Mouse (Mus musculus) common myeloid progenitor, adult 5-6 weeks (primary cell): ENCODE measurements around the gene 2310034G01Rik. TPM values are rescaled to one million over a fixed set of nuclear protein-coding genes. Genes with fewer than 3 reads are reported as not detected.

Experiments
- ATAC-seq: replicated peaks from 2 replicates; pipeline ENCODE4 v1.8.0; 2016; ENCODE audit warnings: low read depth, mild to moderate bottlenecking, moderate TSS enrichment, inconsistent platforms; ENCODE audit not compliant: poor library complexity, severe bottlenecking
- total RNA-seq: library from RNA; stranded (forward); fragments of 200-1000, 187-1606 nt; gene quantifications from 2 replicates; pipeline ENCODE4 v1.2.3, GENCODE M21; 2017

2310034G01Rik gene
- total RNA-seq, 1 experiment from 2014 or later, result 2.5 TPM

DNA sequence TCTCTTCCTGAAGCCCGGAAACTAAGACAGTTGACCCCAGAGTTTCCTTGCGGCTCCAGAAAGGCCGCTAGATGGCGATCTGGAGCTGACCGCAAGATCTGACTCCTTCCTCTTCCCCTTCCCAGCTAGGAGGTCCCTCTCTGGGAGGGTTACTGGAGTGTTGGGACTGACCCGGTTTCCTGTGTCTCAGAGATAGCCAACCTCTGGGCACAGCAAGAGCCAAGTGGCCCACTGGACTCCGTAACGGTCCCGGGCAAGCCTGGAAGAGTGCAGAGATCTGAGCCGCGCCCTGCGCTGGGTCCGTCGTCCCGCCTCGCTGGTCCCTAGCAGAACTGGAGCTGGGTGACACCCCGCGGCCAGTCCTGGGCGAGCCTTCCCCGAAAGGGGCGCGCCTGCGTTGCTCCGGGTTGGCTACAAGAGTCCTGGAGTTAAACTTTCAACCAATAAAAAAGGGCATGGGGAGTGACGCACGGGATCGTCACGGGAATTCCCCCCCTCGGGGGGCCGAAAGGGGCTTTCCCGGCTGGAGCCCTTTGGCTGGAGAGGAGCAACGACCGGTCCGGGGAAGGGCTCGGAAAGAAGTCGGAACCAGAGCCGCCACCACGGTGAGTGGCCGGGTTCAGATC, 45.8 kb downstream of the 2310034G01Rik start, which contains the start of gene Nfkb2:
Nfkb2 (plus strand) TSS at position 105 of the 626 bp plus-strand sequence.
- peak; percentile 70 for ATAC-seq

DNA sequence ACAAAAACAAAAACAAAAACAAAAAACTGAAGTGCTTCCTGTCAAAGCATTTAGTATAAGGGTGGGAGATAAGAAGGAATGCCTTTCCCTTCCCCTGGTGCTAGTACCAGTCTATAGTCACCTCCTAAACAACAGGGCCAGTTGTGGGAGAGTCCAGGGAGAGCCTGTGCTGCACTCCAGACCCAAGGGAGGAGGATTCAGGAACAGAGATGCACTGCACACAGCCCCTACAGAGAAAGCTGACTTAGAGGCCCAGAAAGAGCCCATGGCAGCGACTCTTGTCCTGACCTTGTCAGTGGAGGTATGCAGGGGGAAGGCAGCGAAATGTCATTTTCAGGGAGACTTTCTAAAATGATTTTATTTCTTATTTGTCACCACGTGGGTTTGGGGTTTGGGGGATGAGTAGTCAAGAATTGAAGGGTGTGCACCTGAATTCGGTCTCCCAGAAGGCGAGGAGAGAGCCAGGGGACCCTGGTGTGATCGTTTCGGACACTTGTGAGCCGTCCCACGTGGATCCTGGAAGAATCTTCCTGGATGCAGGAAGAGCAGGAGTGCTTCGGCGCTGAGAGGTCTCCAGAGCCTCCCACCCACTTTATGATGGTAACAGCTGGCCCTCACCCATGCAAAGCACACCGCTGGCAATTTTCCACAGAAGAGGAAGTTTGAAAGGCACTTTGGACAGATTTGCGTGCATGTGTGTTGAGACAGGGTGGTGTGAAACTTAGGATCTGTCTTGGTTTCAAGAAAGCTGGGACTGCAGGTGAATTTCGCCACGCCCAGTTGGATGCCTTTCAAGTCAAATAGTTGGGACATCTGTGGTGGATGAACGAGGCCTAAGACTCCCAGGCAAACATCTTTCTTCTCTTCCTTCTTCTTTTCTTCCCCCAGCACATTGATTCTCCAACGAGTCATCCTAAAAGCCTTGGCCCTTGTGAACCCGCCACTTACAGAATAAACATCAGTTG, 46.6 kb downstream of the 2310034G01Rik start:
- no peak for ATAC-seq

DNA sequence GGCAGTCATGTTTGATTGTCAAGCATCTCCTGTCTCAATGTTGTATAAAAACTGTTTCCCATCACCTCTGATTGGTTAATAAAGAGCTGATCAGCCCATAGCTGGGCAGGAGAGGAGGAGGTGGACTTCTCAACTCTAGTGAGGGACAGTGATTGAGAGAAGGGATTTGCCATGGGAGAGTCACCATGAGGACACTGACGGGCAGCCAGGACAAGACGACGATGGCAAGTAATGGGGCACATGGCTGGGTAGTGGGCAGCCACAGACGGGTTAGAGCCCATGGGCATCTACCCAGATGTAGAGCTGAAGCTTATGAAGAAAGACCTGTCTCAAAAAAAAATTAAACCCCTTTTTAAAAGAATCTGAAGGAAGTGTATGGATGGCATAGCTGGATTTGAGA, 47.6 kb downstream of the 2310034G01Rik start:
- ATAC-seq, result no peak

DNA sequence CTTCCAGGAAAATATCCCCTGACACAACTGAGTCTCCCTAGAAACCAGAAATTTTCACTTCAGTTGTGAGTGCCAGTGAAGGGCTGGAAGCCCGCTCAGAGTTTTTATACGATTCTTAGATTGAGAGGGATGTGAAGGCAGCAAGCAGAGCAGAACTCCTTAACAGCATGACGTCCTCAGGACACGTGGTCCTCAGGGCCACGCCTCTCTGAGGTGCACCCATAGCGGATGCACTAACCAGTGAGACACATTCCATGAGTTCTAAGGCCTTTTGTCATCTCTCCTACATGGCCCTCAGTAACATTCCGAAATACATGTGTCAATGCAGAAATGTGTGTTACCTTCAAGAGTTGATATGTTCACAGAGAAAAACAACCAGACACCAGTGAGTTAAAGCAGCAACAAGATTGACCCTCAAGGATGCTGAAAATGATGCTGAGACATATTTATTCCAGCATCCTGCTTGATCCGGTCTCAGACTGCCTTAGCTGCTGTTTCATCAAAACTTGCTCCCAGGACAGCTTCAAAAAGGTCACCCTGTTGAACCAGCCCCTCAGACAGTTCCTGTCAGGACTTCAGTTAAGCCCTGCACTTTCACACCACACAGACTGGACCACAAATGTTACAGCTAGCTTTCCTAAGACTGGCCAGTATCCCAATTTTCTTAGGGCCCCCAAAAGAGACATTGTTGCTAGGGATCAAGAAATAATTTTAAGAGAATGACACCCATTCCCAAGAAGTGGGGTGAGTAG, 49.6 kb downstream of the 2310034G01Rik start:
- ATAC-seq, result no peak

Other genes with a start within 250 kb of the 2310034G01Rik start
- not detected in 2 replicates for gene Elovl3, start 218.4 kb downstream of the 2310034G01Rik start, total RNA-seq
- gene Pitx3, start 202.0 kb downstream of the 2310034G01Rik start, total RNA-seq, result not detected in 2 replicates
- 23.7 and 38.7 TPM in 2 replicates for gene Gbf1, start 197.8 kb downstream of the 2310034G01Rik start, total RNA-seq
- 7.2 and 8.3 TPM in 2 replicates for gene Nfkb2, start 46.0 kb downstream of the 2310034G01Rik start, total RNA-seq
- 0.69 TPM in 1 of 2 replicates, not detected in the other for gene Psd, start 23.1 kb downstream of the 2310034G01Rik start, total RNA-seq
- gene Fbxl15, start 22.1 kb downstream of the 2310034G01Rik start, total RNA-seq, result 3.3 and 4.3 TPM in 2 replicates
- gene Cuedc2, start 11.6 kb downstream of the 2310034G01Rik start, total RNA-seq, result 143 and 149 TPM in 2 replicates
- gene Mfsd13a, start 9.2 kb downstream of the 2310034G01Rik start, total RNA-seq, result 11.5 and 13.6 TPM in 2 replicates
- gene Actr1a, start 45.4 kb upstream of the 2310034G01Rik start, total RNA-seq, result 80.1 TPM in 2 replicates
- 22.2 and 30.2 TPM in 2 replicates for gene Sufu, start 46.6 kb upstream of the 2310034G01Rik start, total RNA-seq
- 17.7 and 30.3 TPM in 2 replicates for gene Trim8, start 151.4 kb upstream of the 2310034G01Rik start, total RNA-seq
- 25.5 and 27.3 TPM in 2 replicates for gene Arl3, start 222.9 kb upstream of the 2310034G01Rik start, total RNA-seq
- gene Sfxn2, start 223.1 kb upstream of the 2310034G01Rik start, total RNA-seq, result 8.9 and 13.3 TPM in 2 replicates
- 19.1 and 27.7 TPM in 2 replicates for gene Wbp1l, start 248.8 kb upstream of the 2310034G01Rik start, total RNA-seq